Mouse (Mus musculus) cortical plate, adult 2 months (tissue): ENCODE results near the gene S1pr2. TPM values are rescaled to one million over a fixed set of nuclear protein-coding genes. Genes with fewer than 3 reads are reported as not detected.

Source experiments
- H3K27ac ChIP-seq: fragments of 200-500 bp; 2 replicates; pipeline ENCODE4 v1.5.1; 2012; ENCODE audit warnings: low read length, control low read depth, inconsistent platforms; ENCODE audit not compliant: insufficient read depth
- H3K4me1 ChIP-seq: fragments of 200-500 bp; 2 replicates; pipeline ENCODE4 v1.6.1; 2011; ENCODE audit warnings: low read length; ENCODE audit not compliant: control insufficient read depth, insufficient read depth
- H3K4me3 ChIP-seq: fragments of 200-500 bp; 2 replicates; pipeline ENCODE4 v1.5.1; 2011; ENCODE audit warnings: mild to moderate bottlenecking, low read length, control low read depth; ENCODE audit not compliant: insufficient read depth
- CTCF ChIP-seq: fragments of 200-500 bp; IDR thresholded peaks from 2 replicates; pipeline ENCODE4 v1.5.1; 2011; ENCODE audit warnings: mild to moderate bottlenecking, control low read depth, low read length; ENCODE audit not compliant: insufficient read depth; ENCODE audit errors: extremely low read depth
- POLR2A ChIP-seq: fragments of 200-500 bp; IDR thresholded peaks from 2 replicates; pipeline ENCODE4 v1.6.1; 2011; ENCODE audit warnings: mild to moderate bottlenecking, low read length, control low read depth; ENCODE audit not compliant: insufficient read depth; ENCODE audit errors: extremely low read depth
- polyA plus RNA-seq: library from polyadenylated mRNA; depleted of rRNA; stranded (reverse); fragments of >200 nt; gene quantifications from 2 replicates; pipeline ENCODE4 v1.2.3, GENCODE M21; 2012

S1pr2 gene
- polyA plus RNA-seq, 1 experiment, result 1.5 TPM

DNA sequence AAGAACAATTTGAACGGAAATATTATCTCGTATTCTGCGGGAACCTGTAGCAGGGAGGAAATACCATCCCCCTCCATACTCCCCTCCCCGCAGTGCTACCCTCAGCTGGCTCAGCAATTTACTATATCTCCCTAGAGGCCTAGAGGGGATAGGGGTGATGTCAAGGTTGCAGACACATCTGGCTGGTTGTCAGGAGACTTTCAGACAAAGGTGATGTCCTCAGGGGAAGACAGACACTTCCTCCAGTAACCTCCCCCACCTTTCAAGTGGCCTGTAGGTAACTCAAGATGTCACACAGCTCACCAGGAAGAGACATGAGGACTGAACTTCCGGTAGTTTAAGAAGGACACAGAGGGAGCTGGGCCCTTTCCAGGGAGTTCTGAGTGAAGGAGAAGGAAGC is 6.6 kb upstream of the S1pr2 start:
- TF ChIP-seq POLR2A (no peak), CTCF (no peak)

DNA sequence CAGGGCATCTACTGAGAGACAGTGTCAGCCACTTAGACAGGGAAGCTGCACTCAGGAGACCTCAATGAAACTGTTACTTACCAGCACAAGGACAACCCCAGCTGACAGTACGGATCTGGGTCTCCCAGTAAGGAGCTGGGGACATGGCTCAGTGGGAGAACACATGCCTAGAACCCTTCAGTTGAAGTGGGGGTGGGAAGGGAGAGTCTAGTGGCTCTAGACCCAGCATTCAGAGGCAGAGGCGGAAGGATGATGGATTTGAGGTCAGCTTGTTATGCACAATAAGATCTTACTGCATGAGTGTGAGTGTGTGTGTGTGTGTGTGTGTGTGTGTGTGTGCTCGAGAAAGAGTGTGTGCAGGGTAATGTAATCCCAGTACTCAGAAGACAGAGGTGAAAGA is 5.6 kb upstream of the S1pr2 start:
- TF ChIP-seq POLR2A, result no peak
- Histone ChIP-seq H3K4me1 (no peaks in the 10 kb centered on the region), H3K4me3 (no peak overlapping the region), H3K27ac (no peak overlapping the region)

More for the DNA sequence above, 6.6 kb upstream of the S1pr2 start:
- Histone ChIP-seq H3K4me3 (no peak overlapping the region), H3K27ac (no peak overlapping the region), H3K4me1 (no peaks in the 10 kb centered on the region)

DNA sequence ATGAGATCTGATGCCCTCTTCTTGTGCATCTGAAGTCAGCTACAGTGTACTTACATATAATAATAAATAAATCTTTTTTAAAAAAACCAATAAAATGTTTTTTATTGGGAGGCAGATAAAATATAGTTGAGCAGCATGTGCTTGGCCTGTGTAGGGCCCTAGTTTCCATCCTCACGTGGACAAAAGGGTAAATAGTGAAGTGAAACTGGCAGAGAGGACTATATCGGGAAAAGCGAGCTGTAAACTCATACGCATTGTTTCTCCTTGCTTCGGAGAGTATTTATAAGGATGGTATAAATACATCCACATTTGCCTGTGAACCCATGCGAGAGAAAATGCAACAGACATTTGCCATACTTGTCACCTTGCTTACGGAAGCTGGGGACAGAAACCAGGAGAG is 3.2 kb upstream of the S1pr2 start:
- Histone ChIP-seq H3K4me3 (no peak overlapping the region), H3K4me1 (no peaks in the 10 kb centered on the region), H3K27ac (no peak overlapping the region)
- no peak for TF ChIP-seq POLR2A
- TF ChIP-seq CTCF, result no peak

DNA sequence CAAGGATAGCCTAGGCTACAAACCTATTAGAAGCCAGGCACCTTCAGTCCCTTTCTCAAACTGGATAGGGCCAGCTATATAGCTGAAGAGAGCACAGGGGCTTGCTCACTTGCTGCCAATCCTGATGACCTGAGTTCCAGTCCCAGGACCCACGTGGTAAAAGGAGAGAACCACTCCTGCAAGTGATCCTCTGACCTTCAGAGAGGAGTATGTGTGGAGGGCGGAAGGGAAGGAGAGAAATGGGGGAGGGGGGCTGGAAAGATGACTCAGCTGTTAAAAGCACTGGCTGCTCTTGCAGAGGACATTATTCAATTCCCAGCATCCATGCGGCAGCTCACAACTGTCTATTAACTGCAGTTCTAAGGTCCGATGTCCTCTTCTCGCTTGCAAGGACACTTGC is 2.6 kb upstream of the S1pr2 start:
- no peak overlapping the region for H3K27ac ChIP-seq
- no peak overlapping the region for H3K4me3 ChIP-seq
- H3K4me1 ChIP-seq, result no peaks in the 10 kb centered on the region
- TF ChIP-seq POLR2A (no peak), CTCF (no peak)

DNA sequence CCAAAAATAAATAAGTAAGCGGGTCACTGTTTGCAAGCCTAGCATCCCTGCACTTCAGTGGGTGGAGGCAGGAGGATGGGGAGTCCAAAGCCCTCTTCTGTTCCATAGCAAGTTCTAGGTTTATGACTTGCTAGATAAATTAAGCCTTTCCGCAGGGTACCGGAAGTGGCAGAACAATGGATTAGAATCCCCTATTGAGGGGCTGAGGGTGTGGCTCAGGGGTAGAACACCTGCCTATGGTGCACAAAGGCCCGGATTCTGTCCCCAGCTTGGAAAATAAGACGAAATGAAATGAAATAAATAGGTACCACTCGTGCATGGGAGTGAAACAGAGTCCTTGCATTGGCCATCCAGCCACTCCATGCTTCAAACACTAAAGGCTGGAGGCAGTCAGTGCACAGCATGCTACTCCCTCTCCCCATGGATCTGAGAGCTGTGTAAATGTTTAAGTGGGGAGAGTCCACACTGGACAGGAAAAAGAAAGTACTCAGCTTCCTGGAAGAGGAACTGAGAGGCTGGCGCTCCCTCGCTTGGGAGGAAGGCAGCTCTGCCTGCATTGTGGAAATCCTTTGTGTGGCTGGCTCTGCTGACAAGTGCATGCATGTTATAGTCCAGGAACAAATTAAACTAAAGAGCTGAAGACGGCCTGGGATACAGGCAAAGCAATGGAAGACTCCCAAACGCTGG is 2.0 kb upstream of the S1pr2 start:
- TF ChIP-seq POLR2A, result no peak
- no peak for TF ChIP-seq CTCF
- Histone ChIP-seq H3K4me3 (no peak overlapping the region), H3K27ac (no peak overlapping the region), H3K4me1 (no peaks in the 10 kb centered on the region)

DNA sequence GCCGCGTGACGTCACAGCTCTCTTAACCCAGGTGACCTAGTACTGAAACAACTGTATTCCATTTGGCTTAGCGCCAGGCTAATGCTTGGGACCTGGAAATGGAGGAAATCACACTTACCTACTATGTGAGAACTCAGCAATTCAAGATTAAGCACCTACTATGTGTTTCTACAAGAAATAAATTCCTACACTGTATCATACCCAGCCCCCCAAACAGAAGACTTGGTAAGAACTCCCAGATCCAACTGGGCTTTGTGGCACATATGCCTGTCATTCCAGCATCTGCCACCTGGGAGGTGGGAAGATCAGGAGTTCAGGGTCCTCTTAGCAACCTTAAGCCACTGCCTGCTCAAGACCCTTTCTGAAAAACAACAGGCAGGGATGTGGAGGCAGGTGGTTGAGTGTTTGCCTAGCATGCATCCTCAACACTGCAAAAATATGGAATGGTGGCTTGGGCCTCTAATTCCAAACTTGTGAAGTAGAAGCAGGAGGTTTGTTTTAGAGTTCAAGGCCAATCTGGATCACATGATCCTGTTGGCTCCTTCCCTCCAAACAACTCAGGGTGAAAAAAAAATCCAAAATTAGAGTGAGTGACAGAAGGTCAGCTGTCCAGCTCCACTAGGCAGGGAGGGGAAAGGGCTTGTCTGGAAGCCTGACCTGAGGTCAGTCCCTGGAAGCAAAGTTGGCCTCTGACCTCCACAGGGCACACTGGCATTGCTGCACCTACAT is 544 bp upstream of the S1pr2 start:
- H3K4me3 ChIP-seq, result peak overlapping the region; percentile 55
- no peak overlapping the region for H3K27ac ChIP-seq
- H3K4me1 ChIP-seq, result no peaks in the 10 kb centered on the region
- TF ChIP-seq POLR2A, result no peak
- no peak for TF ChIP-seq CTCF

DNA sequence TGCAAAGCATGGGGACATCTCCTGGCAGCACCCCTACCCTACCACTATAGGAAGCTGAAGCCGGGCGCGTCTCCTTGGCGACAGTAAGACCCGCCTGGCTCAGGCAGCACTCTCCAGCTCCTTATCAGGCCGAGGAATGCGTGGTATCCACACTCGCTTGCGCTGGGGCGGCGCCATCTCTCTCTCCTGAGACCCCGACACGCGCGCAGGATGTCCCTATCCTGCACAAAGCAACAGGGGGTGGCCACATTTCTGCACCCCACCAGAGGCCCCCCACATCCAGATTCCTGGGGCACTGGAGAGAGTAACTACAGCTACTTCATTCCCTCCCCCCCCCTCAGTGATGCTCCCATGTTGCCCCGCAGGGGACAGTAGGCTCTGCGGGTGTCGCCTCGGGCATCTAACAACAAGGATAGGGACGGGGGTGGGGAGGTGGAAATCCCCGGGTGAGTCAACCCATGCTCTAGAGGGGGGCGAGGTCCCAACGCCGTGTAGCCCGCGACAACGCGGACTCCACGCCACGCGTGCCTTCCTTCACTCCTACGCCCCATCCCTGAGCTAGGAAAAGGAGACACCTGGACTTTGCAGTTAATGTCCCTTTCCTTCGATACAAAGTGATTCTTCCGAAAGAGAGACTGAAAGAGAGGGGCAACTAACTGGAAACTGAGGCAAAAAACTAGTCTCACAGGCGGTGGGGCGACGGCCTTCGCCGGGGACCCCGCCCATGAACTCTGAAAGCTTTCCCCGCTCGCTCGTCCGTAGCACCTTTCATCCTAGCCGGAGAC is 958 bp downstream of the S1pr2 start:
- TF ChIP-seq CTCF (no peak), POLR2A (no peak)
- Histone ChIP-seq H3K4me3 (peak overlapping the region; percentile 55), H3K4me1 (no peaks in the 10 kb centered on the region), H3K27ac (no peak overlapping the region)

DNA sequence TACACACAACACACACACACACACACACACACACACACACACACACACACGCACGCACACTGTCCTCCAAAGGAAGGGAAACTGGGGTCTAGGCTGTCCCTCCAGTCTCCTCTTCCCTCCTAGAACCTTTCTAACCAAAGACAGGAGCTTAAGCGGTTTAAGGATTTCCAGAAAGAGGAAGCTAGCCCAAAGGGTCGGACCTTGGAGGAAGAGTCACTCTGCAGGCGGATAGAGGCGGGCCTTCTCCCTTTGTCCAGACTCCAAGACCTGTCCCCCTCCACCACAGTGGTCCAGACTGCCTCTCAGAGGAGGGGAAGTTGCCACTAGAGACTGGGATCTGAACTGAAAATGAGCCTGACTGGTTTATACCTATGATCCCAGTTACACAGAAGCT is 2.9 kb downstream of the S1pr2 start:
- TF ChIP-seq CTCF, result no peak
- no peak for TF ChIP-seq POLR2A

DNA sequence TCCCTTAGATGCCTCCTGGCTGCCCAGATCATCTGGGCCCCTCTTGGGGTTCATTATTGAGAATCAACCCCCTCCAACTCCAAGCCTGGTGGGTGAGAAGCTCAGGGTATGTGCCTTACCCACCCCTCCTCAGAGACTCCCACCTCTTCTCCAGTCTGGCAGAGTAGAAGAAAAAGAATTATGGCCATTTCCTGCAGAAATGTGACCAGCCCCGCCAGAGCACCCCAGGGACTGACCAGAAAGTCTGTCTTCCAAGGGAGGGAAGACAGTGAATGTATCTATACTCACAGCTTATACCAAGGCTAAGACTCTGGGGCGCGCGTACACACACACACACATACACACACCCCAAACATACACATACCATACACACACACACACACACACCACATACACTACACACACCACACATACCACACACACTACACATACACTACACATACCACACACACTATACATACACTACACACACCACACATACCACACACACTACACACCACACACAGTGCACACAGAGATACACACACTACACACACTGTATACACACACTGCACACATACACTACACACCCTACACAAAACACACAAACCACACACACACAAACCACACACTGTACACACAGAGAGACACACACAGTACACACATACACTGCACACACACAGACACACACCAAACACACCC is 3.4 kb downstream of the S1pr2 start:
- Histone ChIP-seq H3K4me1 (no peaks in the 10 kb centered on the region), H3K27ac (0 out of 2 replicates have a peak overlapping the region, but pooled peaks have one; percentile 32), H3K4me3 (no peak overlapping the region)
- TF ChIP-seq POLR2A (no peak), CTCF (no peak)

More for the DNA sequence above, 2.9 kb downstream of the S1pr2 start:
- no peak overlapping the region for H3K27ac ChIP-seq
- H3K4me3 ChIP-seq, result no peak overlapping the region
- H3K4me1 ChIP-seq, result no peaks in the 10 kb centered on the region
